Mouse (Mus musculus): ENCODE data around the gene Psors1c2.

DNA sequence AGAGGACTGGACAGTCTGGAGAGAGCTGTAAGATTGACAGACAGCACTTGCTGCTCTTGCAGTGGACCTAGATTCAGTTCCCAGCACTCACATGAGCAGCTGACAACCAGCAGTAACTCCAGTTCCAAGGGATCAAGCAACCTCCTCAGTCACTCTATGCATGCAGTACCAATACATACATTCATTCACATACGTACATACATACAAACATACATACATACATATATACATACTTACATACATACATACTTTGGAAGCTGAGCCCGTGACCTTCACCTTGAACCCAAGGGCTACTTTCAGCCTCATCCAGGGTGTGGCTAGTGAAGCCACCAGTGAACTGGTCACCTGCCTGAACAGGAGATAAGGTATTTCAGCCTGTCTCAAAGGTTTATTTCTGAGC is 45.0 kb upstream of the Psors1c2 start:
- TF ChIP-seq POLR2A (IDR thresholded peaks at IDR 0.05; ENCODE audit: borderline replicate concordance, extremely low read depth, insufficient read depth, insufficient read length, poor library complexity, severe bottlenecking): no peak
- no peak for TF ChIP-seq CTCF (IDR thresholded peaks at IDR 0.05; ENCODE audit: borderline replicate concordance, extremely low read depth, insufficient read depth, insufficient read length)

Data from brain, embryonic 14.5 days (tissue).